Mouse (Mus musculus) forebrain, embryonic 14.5 days (tissue): ENCODE measurements around the gene Zfp512. TPM values are rescaled to one million over a fixed set of nuclear protein-coding genes. Genes with fewer than 3 reads are reported as not detected.
A peak's percentile ranks its signal among the peaks of the same experiment; 100 is the strongest.
"Not testable (repeated sequence)": the region's sequence is repeated elsewhere in the genome, so short reads cannot be mapped to it uniquely, and the experiment has no call there.

ENCODE experiments used
- ATAC-seq: fragments of 200-750 bp; cut with Nextera tagmentation; 2 replicates; pipeline ENCODE4 v1.8.0; 2017; ENCODE audit warnings: mild to moderate bottlenecking, moderate library complexity
- DNase-seq: peaks from one replicate; pipeline ENCODE4 v3.0.0-alpha.2; 2015; ENCODE audit warnings: low spot score
- H3K27ac ChIP-seq: fragments of 300-500 bp; sonication (generic); 2 replicates; pipeline ENCODE4 v1.5.1; 2014; ENCODE audit warnings: low read depth, mild to moderate bottlenecking, control low read depth, low read length, moderate library complexity
- H3K27me3 ChIP-seq: fragments of 300-500 bp; sonication (generic); replicated peaks from 2 replicates; pipeline ENCODE4 v1.6.1; 2014; ENCODE audit warnings: low read length, control low read depth, mixed read lengths; ENCODE audit not compliant: control insufficient read depth, insufficient read depth
- H3K36me3 ChIP-seq: fragments of 300-500 bp; sonication (generic); 2 replicates; pipeline ENCODE4 v1.6.1; 2014; ENCODE audit warnings: low read length, control low read depth; ENCODE audit not compliant: control insufficient read depth, insufficient read depth
- H3K4me1 ChIP-seq: fragments of 300-500 bp; sonication (generic); 2 replicates; pipeline ENCODE4 v1.6.1; 2014; ENCODE audit warnings: antibody characterized with exemption, low read length, control low read depth; ENCODE audit not compliant: control insufficient read depth, insufficient read depth
- H3K4me2 ChIP-seq: fragments of 300-500 bp; sonication (generic); 2 replicates; pipeline ENCODE4 v1.6.1; 2014; ENCODE audit warnings: mild to moderate bottlenecking, control low read depth, low read length
- H3K4me3 ChIP-seq: fragments of 300-500 bp; sonication (generic); 2 replicates; pipeline ENCODE4 v1.5.1; 2014; ENCODE audit warnings: low read depth, low read length, control low read depth
- H3K9ac ChIP-seq: fragments of 300-500 bp; sonication (generic); 2 replicates; pipeline ENCODE4 v1.6.1; 2014; ENCODE audit warnings: mild to moderate bottlenecking, low read length, control low read depth, moderate library complexity
- H3K9me3 ChIP-seq: fragments of 300-500 bp; sonication (generic); replicated peaks from 2 replicates; pipeline ENCODE4 v1.6.1; 2016; ENCODE audit warnings: low read length, control low read depth, mixed read lengths; ENCODE audit not compliant: control insufficient read depth
- WGBS: fragments of 180-500 bp; shearing (Covaris S2); extraction: QIAGEN DNeasy Blood & Tissue Kit; methylation state at CpG from one replicate; pipeline ENCODE4 v1.1.7; 2014; 5-methylcytosine and 5-hydroxymethylcytosine counted together
- polyA plus RNA-seq: library from polyadenylated mRNA; unstranded; fragments of >200 nt; fragmentation: Nextera tagmentation; extraction: Ambion mirVana; gene quantifications from 2 replicates; pipeline ENCODE4 v1.2.1, GENCODE M21; 2014

Zfp512 gene
- 79.7 and 93.6 TPM in 2 replicates for polyA plus RNA-seq

- ATAC-seq (peak; percentile 99), DNase-seq (peak; percentile 99)
- Histone ChIP-seq H3K36me3 (no peaks in the 10 kb centered on the region), H3K4me3 (peak within 1 kb of the TSS; percentile 48), H3K27me3 (no peaks in the 10 kb centered on the region), H3K9ac (peak within 1 kb of the TSS; percentile 75), H3K4me1 (peaks cover 11% of the 10 kb centered on the region), H3K4me2 (peak within 1 kb of the TSS; percentile 86), H3K9me3 (no peaks in the 10 kb centered on the region), H3K27ac (no peak within 1 kb of the TSS)
- 7% methylated on average over 23 of the region's 23 CpGs for WGBS
These were observed at the start of gene Zfp512 for GRCm38 (mm10) chr5:31451878-31452561. Gene Zfp512, plus strand, starts transcription at chr5:31452431.

GRCm38 (mm10) chr5:31434727-31435126 is 17.5 kb upstream of the Zfp512 start:
- H3K36me3 ChIP-seq, ATAC-seq, DNase-seq, H3K27ac ChIP-seq, H3K27me3 ChIP-seq, H3K4me3 ChIP-seq, H3K9ac ChIP-seq, H3K4me2 ChIP-seq, H3K9me3 ChIP-seq, H3K4me1 ChIP-seq: not testable (repeated sequence)
- 94% methylated on average over 9 of the region's 9 CpGs for WGBS

GRCm38 (mm10) chr5:31451336-31451735 is 895 bp upstream of the Zfp512 start:
- Histone ChIP-seq H3K36me3 (no peaks in the 10 kb centered on the region), H3K4me2 (no peak overlapping the region), H3K27me3 (no peaks in the 10 kb centered on the region), H3K9ac (no peak overlapping the region), H3K4me1 (peaks cover 11% of the 10 kb centered on the region), H3K27ac (no peak overlapping the region), H3K9me3 (no peaks in the 10 kb centered on the region), H3K4me3 (no peak overlapping the region)
- no peak for DNase-seq
- ATAC-seq: no peak
- WGBS: 93% methylated on average over 2 of the region's 2 CpGs

GRCm38 (mm10) chr5:31452562-31452878 is 289 bp downstream of the Zfp512 start:
- Histone ChIP-seq H3K9ac (peak overlapping the region; percentile 75), H3K9me3 (no peaks in the 10 kb centered on the region), H3K27ac (no peak overlapping the region), H3K36me3 (no peaks in the 10 kb centered on the region), H3K4me3 (peak overlapping the region; percentile 48), H3K4me2 (peak overlapping the region; percentile 86), H3K27me3 (no peaks in the 10 kb centered on the region), H3K4me1 (peaks cover 11% of the 10 kb centered on the region)
- 0% methylated on average over 11 of the region's 11 CpGs for WGBS
- ATAC-seq (no peak), DNase-seq (no peak)

- Histone ChIP-seq H3K9me3 (no peaks in the 10 kb centered on the region), H3K9ac (peak overlapping the region; percentile 75), H3K4me1 (peaks cover 11% of the 10 kb centered on the region), H3K27me3 (no peaks in the 10 kb centered on the region), H3K27ac (no peak overlapping the region), H3K4me2 (peak overlapping the region; percentile 86), H3K4me3 (peak overlapping the region; percentile 48), H3K36me3 (no peaks in the 10 kb centered on the region)
- WGBS: 15% methylated on average over 7 of the region's 7 CpGs
- ATAC-seq: no peak
- DNase-seq: no peak
These were observed 717 bp downstream of the Zfp512 start for GRCm38 (mm10) chr5:31452886-31453410.

GRCm38 (mm10) chr5:31467798-31468197 is 15.6 kb downstream of the Zfp512 start:
- H3K36me3 ChIP-seq: peaks cover 70% of the 10 kb centered on the region
- H3K9ac ChIP-seq: no peak overlapping the region
- no peak overlapping the region for H3K4me3 ChIP-seq
- DNase-seq (no peak), ATAC-seq (no peak)
- H3K27me3 ChIP-seq: no peaks in the 10 kb centered on the region
- H3K4me2 ChIP-seq: no peak overlapping the region
- WGBS: 94% methylated on average over 3 of the region's 3 CpGs
- H3K4me1 ChIP-seq: no peaks in the 10 kb centered on the region
- H3K27ac ChIP-seq: no peak overlapping the region
- H3K9me3 ChIP-seq: no peaks in the 10 kb centered on the region

- DNase-seq (no peak), ATAC-seq (no peak)
- Histone ChIP-seq H3K9me3 (no peaks in the 10 kb centered on the region), H3K27ac (no peak overlapping the region), H3K4me3 (no peak overlapping the region), H3K36me3 (peaks cover 89% of the 10 kb centered on the region), H3K4me1 (no peaks in the 10 kb centered on the region), H3K4me2 (no peak overlapping the region), H3K27me3 (no peaks in the 10 kb centered on the region), H3K9ac (no peak overlapping the region)
- 93% methylated on average over 6 of the region's 6 CpGs for WGBS
These were observed 17.5 kb downstream of the Zfp512 start for GRCm38 (mm10) chr5:31469711-31470110.

- Histone ChIP-seq H3K27me3 (no peaks in the 10 kb centered on the region), H3K36me3 (peaks cover 91% of the 10 kb centered on the region), H3K4me2 (no peak overlapping the region), H3K4me3 (no peak overlapping the region), H3K9ac (no peak overlapping the region), H3K4me1 (no peaks in the 10 kb centered on the region), H3K9me3 (no peaks in the 10 kb centered on the region), H3K27ac (no peak overlapping the region)
- 84% methylated on average over 7 of the region's 7 CpGs for WGBS
- DNase-seq (no peak), ATAC-seq (no peak)
These were observed 18.1 kb downstream of the Zfp512 start for GRCm38 (mm10) chr5:31470334-31470733.

- 93% methylated on average over 4 of the region's 4 CpGs for WGBS
- no peak for ATAC-seq
- no peaks in the 10 kb centered on the region for H3K27me3 ChIP-seq
- H3K27ac ChIP-seq: no peak overlapping the region
- peaks cover 69% of the 10 kb centered on the region for H3K36me3 ChIP-seq
- H3K4me1 ChIP-seq: no peaks in the 10 kb centered on the region
- no peak overlapping the region for H3K4me2 ChIP-seq
- H3K9ac ChIP-seq: no peak overlapping the region
- no peak for DNase-seq
- H3K9me3 ChIP-seq: no peaks in the 10 kb centered on the region
- no peak overlapping the region for H3K4me3 ChIP-seq
These were observed 28.3 kb downstream of the Zfp512 start for GRCm38 (mm10) chr5:31480536-31480935.
